Mouse (Mus musculus) embryonic facial prominence, embryonic 14.5 days (tissue): Measurements from ENCODE around the gene Pcnp. TPM values are rescaled to one million over a fixed set of nuclear protein-coding genes. Genes with fewer than 3 reads are reported as not detected.
A peak's percentile ranks its signal among the peaks of the same experiment; 100 is the strongest.

Experiments
- ATAC-seq: fragments of 200-750 bp; cut with Nextera tagmentation; 2 replicates; pipeline ENCODE4 v1.8.0; 2017; ENCODE audit warnings: low read depth, moderate number of reproducible peaks, moderate TSS enrichment
- DNase-seq: peaks from one replicate; pipeline ENCODE4 v3.0.0-alpha.2; 2015; ENCODE audit warnings: low spot score
- H3K27ac ChIP-seq: fragments of 300-500 bp; sonication (generic); replicated peaks from 2 replicates; pipeline ENCODE4 v1.5.1; 2014; ENCODE audit warnings: low read depth, mild to moderate bottlenecking, low read length, moderate library complexity
- H3K27me3 ChIP-seq: fragments of 300-500 bp; sonication (generic); replicated peaks from 2 replicates; pipeline ENCODE4 v1.6.1; 2014; ENCODE audit warnings: low read length; ENCODE audit not compliant: control insufficient read depth, insufficient read depth
- H3K36me3 ChIP-seq: fragments of 300-500 bp; sonication (generic); 2 replicates; pipeline ENCODE4 v1.6.1; 2014; ENCODE audit warnings: low read length, mixed read lengths; ENCODE audit not compliant: control insufficient read depth, insufficient read depth
- H3K4me1 ChIP-seq: fragments of 300-500 bp; sonication (generic); 2 replicates; pipeline ENCODE4 v1.6.1; 2014; ENCODE audit warnings: antibody characterized with exemption, low read length; ENCODE audit not compliant: control insufficient read depth, insufficient read depth
- H3K4me2 ChIP-seq: fragments of 300-500 bp; sonication (generic); 2 replicates; pipeline ENCODE4 v1.6.1; 2014; ENCODE audit warnings: low read depth, mild to moderate bottlenecking, low read length, moderate library complexity, mixed read lengths
- H3K4me3 ChIP-seq: fragments of 300-500 bp; sonication (generic); 2 replicates; pipeline ENCODE4 v1.5.1; 2014; ENCODE audit warnings: low read depth, mild to moderate bottlenecking, low read length
- H3K9ac ChIP-seq: fragments of 300-500 bp; sonication (generic); 2 replicates; pipeline ENCODE4 v1.6.1; 2014; ENCODE audit warnings: low read depth, mild to moderate bottlenecking, low read length, moderate library complexity, mixed read lengths
- H3K9me3 ChIP-seq: fragments of 300-500 bp; sonication (generic); 2 replicates; pipeline ENCODE4 v1.6.1; 2016; ENCODE audit warnings: low read length; ENCODE audit not compliant: control insufficient read depth
- WGBS: fragments of 180-500 bp; shearing (Covaris S2); extraction: QIAGEN DNeasy Blood & Tissue Kit; methylation state at CpG from one replicate; pipeline ENCODE4 v1.1.7; 2014; 5-methylcytosine and 5-hydroxymethylcytosine counted together
- polyA plus RNA-seq: library from polyadenylated mRNA; unstranded; fragments of >200 nt; fragmentation: Nextera tagmentation; extraction: Ambion mirVana; gene quantifications from 2 replicates; pipeline ENCODE4 v1.2.1, GENCODE M21; 2014

Pcnp gene
- polyA plus RNA-seq, 1 experiment from 2014 or later: 220 TPM

GRCm38 (mm10) chr16:56014076-56014475 is 15.5 kb downstream of the Pcnp start:
- H3K27me3 ChIP-seq: no peaks in the 10 kb centered on the region
- DNase-seq: no peak
- ATAC-seq: no peak

GRCm38 (mm10) chr16:56012789-56013743 is 16.5 kb downstream of the Pcnp start:
- Histone ChIP-seq H3K27me3 (no peaks in the 10 kb centered on the region), H3K9me3 (no peaks in the 10 kb centered on the region)
- ATAC-seq: peak; percentile 55; the same call in 1 of the 2 replicates

More at GRCm38 (mm10) chr16:56014076-56014475, 15.5 kb downstream of the Pcnp start:
- peaks cover 36% of the 10 kb centered on the region for H3K36me3 ChIP-seq
- H3K4me2 ChIP-seq: no peak overlapping the region
- no peak overlapping the region for H3K9ac ChIP-seq
- H3K9me3 ChIP-seq: no peaks in the 10 kb centered on the region
- 91% methylated on average over 7 of the region's 7 CpGs for WGBS
- no peak overlapping the region for H3K27ac ChIP-seq
- no peaks in the 10 kb centered on the region for H3K4me1 ChIP-seq
- H3K4me3 ChIP-seq: no peak overlapping the region

GRCm38 (mm10) chr16:56008862-56009261 is 20.7 kb downstream of the Pcnp start:
- Histone ChIP-seq H3K9ac (no peak overlapping the region), H3K4me3 (no peak overlapping the region), H3K36me3 (peaks cover 47% of the 10 kb centered on the region), H3K4me1 (no peaks in the 10 kb centered on the region), H3K9me3 (no peaks in the 10 kb centered on the region), H3K4me2 (no peak overlapping the region), H3K27me3 (no peaks in the 10 kb centered on the region), H3K27ac (no peak overlapping the region)
- DNase-seq (no peak), ATAC-seq (no peak)
- 94% methylated on average over 1 of the region's 1 CpGs for WGBS

More at GRCm38 (mm10) chr16:56012789-56013743, 16.5 kb downstream of the Pcnp start:
- Histone ChIP-seq H3K4me2 (no peak overlapping the region), H3K9ac (no peak overlapping the region), H3K36me3 (peaks cover 29% of the 10 kb centered on the region), H3K4me1 (no peaks in the 10 kb centered on the region), H3K4me3 (no peak overlapping the region), H3K27ac (no peak overlapping the region)
- DNase-seq: no peak
- 90% methylated on average over 10 of the region's 10 CpGs for WGBS

GRCm38 (mm10) chr16:56006798-56007197 is 22.7 kb downstream of the Pcnp start:
- 96% methylated on average over 11 of the region's 11 CpGs for WGBS
- H3K27me3 ChIP-seq: no peaks in the 10 kb centered on the region
- DNase-seq (no peak), ATAC-seq (no peak)
- H3K9me3 ChIP-seq: no peaks in the 10 kb centered on the region
- no peaks in the 10 kb centered on the region for H3K4me1 ChIP-seq
- H3K4me3 ChIP-seq: no peak overlapping the region
- H3K27ac ChIP-seq: no peak overlapping the region
- H3K9ac ChIP-seq: no peak overlapping the region
- peaks cover 62% of the 10 kb centered on the region for H3K36me3 ChIP-seq
- H3K4me2 ChIP-seq: no peak overlapping the region

- H3K27ac ChIP-seq: no peak overlapping the region
- peaks cover 69% of the 10 kb centered on the region for H3K36me3 ChIP-seq
- no peak overlapping the region for H3K4me3 ChIP-seq
- H3K9ac ChIP-seq: no peak overlapping the region
- no peak for ATAC-seq
- no peaks in the 10 kb centered on the region for H3K27me3 ChIP-seq
- no peak for DNase-seq
- no peaks in the 10 kb centered on the region for H3K4me1 ChIP-seq
- H3K4me2 ChIP-seq: no peak overlapping the region
- H3K9me3 ChIP-seq: no peaks in the 10 kb centered on the region
- 93% methylated on average over 2 of the region's 2 CpGs for WGBS
Observed at GRCm38 (mm10) chr16:55994235-55994634, 35.3 kb downstream of the Pcnp start.

GRCm38 (mm10) chr16:55990311-55990710 is 39.2 kb downstream of the Pcnp start:
- Histone ChIP-seq H3K9ac (no peak overlapping the region), H3K36me3 (peaks cover 59% of the 10 kb centered on the region), H3K4me3 (no peak overlapping the region), H3K9me3 (no peaks in the 10 kb centered on the region), H3K27ac (no peak overlapping the region), H3K27me3 (no peaks in the 10 kb centered on the region), H3K4me1 (no peaks in the 10 kb centered on the region), H3K4me2 (no peak overlapping the region)
- WGBS: 89% methylated on average over 4 of the region's 4 CpGs
- DNase-seq (no peak), ATAC-seq (no peak)

GRCm38 (mm10) chr16:55986001-55986400 is 43.5 kb downstream of the Pcnp start:
- WGBS: 86% methylated on average over 3 of the region's 3 CpGs
- DNase-seq (no peak), ATAC-seq (no peak)
- Histone ChIP-seq H3K4me2 (no peak overlapping the region), H3K4me1 (no peaks in the 10 kb centered on the region), H3K27me3 (no peaks in the 10 kb centered on the region), H3K9me3 (no peaks in the 10 kb centered on the region), H3K9ac (no peak overlapping the region), H3K36me3 (peaks cover 58% of the 10 kb centered on the region), H3K27ac (no peak overlapping the region), H3K4me3 (no peak overlapping the region)

- ATAC-seq (peak; percentile 3; the same call in 1 of the 2 replicates), DNase-seq (peak; percentile 77)
- no peaks in the 10 kb centered on the region for H3K27me3 ChIP-seq
- peak overlapping the region; percentile 90 for H3K27ac ChIP-seq
- peaks cover 12% of the 10 kb centered on the region for H3K4me1 ChIP-seq
- peak overlapping the region; percentile 100 for H3K4me3 ChIP-seq
- peak overlapping the region; percentile 93 for H3K9ac ChIP-seq
- H3K9me3 ChIP-seq: no peaks in the 10 kb centered on the region
- WGBS: 3% methylated on average over 14 of the region's 14 CpGs
- H3K4me2 ChIP-seq: peak overlapping the region; percentile 88
- peaks cover 41% of the 10 kb centered on the region for H3K36me3 ChIP-seq
Observed at GRCm38 (mm10) chr16:55974903-55975285, 54.6 kb downstream of the Pcnp start.
